Mouse (Mus musculus): ENCODE data around the gene Clcnka.

- TF ChIP-seq CTCF (IDR thresholded peaks at IDR 0.05; ENCODE audit: low read depth, low read length) (no peak), POLR2A (IDR thresholded peaks at IDR 0.05; ENCODE audit: borderline replicate concordance, low read depth, low read length) (no peak)
Observed at GRCm38 (mm10) chr4:141348616-141349015, 49.9 kb downstream of the Clcnka start.
